Mouse (Mus musculus) thymus, adult 2 months (tissue): ENCODE data around the gene Tpsg1.

Experiments
- CTCF ChIP-seq: fragments of 200-500 bp; IDR thresholded peaks from 2 replicates; pipeline ENCODE4 v1.5.1; 2012; ENCODE audit warnings: mild to moderate bottlenecking, control low read depth, low read length, moderate library complexity, borderline replicate concordance; ENCODE audit not compliant: control insufficient read depth, poor library complexity, insufficient read depth; ENCODE audit errors: extremely low read depth
- POLR2A ChIP-seq: fragments of 200-500 bp; IDR thresholded peaks from 2 replicates; pipeline ENCODE4 v1.6.1; 2012; ENCODE audit warnings: mild to moderate bottlenecking, low read length, control low read depth, moderate library complexity; ENCODE audit not compliant: control insufficient read depth, poor library complexity, insufficient read depth; ENCODE audit errors: extremely low read depth

DNA sequence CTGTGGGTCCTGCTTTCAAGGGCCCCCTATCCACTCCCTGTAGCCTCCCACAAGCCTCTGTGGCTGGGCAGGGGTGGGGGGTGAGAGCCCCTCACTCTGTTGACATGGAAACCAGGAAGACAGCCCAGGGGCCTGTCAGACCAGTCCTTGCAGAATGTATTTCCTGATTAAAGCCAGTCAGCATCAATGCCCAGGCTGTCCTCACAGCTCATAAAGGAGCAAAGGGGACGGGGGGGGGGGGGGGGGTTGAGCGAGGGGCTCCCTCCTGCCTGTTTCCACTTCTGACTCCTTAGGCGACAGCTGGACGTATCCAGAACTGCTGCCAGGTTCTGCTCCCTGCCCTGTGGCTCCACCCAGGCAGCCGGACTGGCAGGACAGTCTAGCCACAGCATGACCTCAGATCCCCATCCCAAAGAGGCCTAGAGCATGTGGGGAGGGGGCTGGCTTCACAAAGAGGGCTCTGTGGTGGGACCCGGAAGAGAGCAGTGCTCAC lies 46.4 kb downstream of the Tpsg1 start:
- no peak for TF ChIP-seq POLR2A
- no peak for TF ChIP-seq CTCF
